Mouse (Mus musculus) neural tube, embryonic 12.5 days (tissue): ENCODE measurements at regions not wholly inside any gene's neighbourhood (a gene's known extent, or its start where the extent isn't known, plus 50 kb on each side); places are given as distances from the start of the nearest gene placed in this dataset.

Experiments
- ATAC-seq: fragments of 200-750 bp; cut with Nextera tagmentation; 2 replicates; pipeline ENCODE4 v1.8.0; 2017; ENCODE audit warnings: low read depth, mild to moderate bottlenecking, moderate TSS enrichment, moderate library complexity; ENCODE audit not compliant: low FRiP score
- H3K27ac ChIP-seq: fragments of 300-500 bp; sonication (generic); 2 replicates; pipeline ENCODE4 v1.5.1; 2016
- H3K27me3 ChIP-seq: fragments of 300-500 bp; sonication (generic); replicated peaks from 2 replicates; pipeline ENCODE4 v1.6.1; 2016; ENCODE audit warnings: mild to moderate bottlenecking
- H3K36me3 ChIP-seq: fragments of 300-500 bp; sonication (generic); 2 replicates; pipeline ENCODE4 v1.6.1; 2016; ENCODE audit warnings: mild to moderate bottlenecking
- H3K4me1 ChIP-seq: fragments of 300-500 bp; sonication (generic); 2 replicates; pipeline ENCODE4 v1.6.1; 2016
- H3K4me2 ChIP-seq: fragments of 300-500 bp; sonication (generic); replicated peaks from 2 replicates; pipeline ENCODE4 v1.6.1; 2016; ENCODE audit warnings: mild to moderate bottlenecking
- H3K4me3 ChIP-seq: fragments of 300-500 bp; sonication (generic); 2 replicates; pipeline ENCODE4 v1.5.1; 2016
- H3K9ac ChIP-seq: fragments of 300-500 bp; sonication (generic); 2 replicates; pipeline ENCODE4 v1.6.1; 2016; ENCODE audit warnings: mild to moderate bottlenecking
- H3K9me3 ChIP-seq: fragments of 300-500 bp; sonication (generic); 2 replicates; pipeline ENCODE4 v1.6.1; 2016; ENCODE audit warnings: mild to moderate bottlenecking
- WGBS: fragments of 180-500 bp; shearing (Covaris S2); methylation state at CpG from one replicate; pipeline ENCODE4 v1.1.7; 2016; 5-methylcytosine and 5-hydroxymethylcytosine counted together

GRCm38 (mm10) chr1:21132340-21132739 is 53.3 kb upstream of the Tram2 start:
- Histone ChIP-seq H3K36me3 (no peaks in the 10 kb centered on the region), H3K4me3 (no peak overlapping the region), H3K9ac (no peak overlapping the region), H3K27me3 (no peaks in the 10 kb centered on the region), H3K4me1 (no peaks in the 10 kb centered on the region), H3K27ac (no peak overlapping the region), H3K9me3 (no peaks in the 10 kb centered on the region), H3K4me2 (no peak overlapping the region)
- ATAC-seq: no peak
- 89% methylated on average over 2 of the region's 2 CpGs for WGBS

GRCm38 (mm10) chr1:21146961-21147360 is 67.9 kb upstream of the Tram2 start:
- Histone ChIP-seq H3K9me3 (no peaks in the 10 kb centered on the region), H3K9ac (no peak overlapping the region), H3K27ac (no peak overlapping the region), H3K36me3 (no peaks in the 10 kb centered on the region), H3K4me2 (no peak overlapping the region), H3K27me3 (no peaks in the 10 kb centered on the region), H3K4me1 (no peaks in the 10 kb centered on the region), H3K4me3 (no peak overlapping the region)
- no peak for ATAC-seq
- 76% methylated on average over 4 of the region's 4 CpGs for WGBS

- no peak overlapping the region for H3K27ac ChIP-seq
- peaks cover 5% of the 10 kb centered on the region; the same call in 1 of the 2 replicates for H3K4me1 ChIP-seq
- no peak overlapping the region for H3K4me2 ChIP-seq
- H3K27me3 ChIP-seq: no peaks in the 10 kb centered on the region
- H3K4me3 ChIP-seq: no peak overlapping the region
- WGBS: 18% methylated on average over 5 of the region's 5 CpGs
- no peak overlapping the region for H3K9ac ChIP-seq
- H3K36me3 ChIP-seq: no peaks in the 10 kb centered on the region
- ATAC-seq: no peak
- no peaks in the 10 kb centered on the region for H3K9me3 ChIP-seq
These were observed 56.6 kb upstream of the Tmem14a start for GRCm38 (mm10) chr1:21161742-21162141.

GRCm38 (mm10) chr1:21166287-21166733 is 52.1 kb upstream of the Tmem14a start:
- H3K4me3 ChIP-seq: peak overlapping the region; percentile 31
- H3K4me2 ChIP-seq: peak overlapping the region; percentile 70
- H3K27ac ChIP-seq: no peak overlapping the region
- H3K27me3 ChIP-seq: no peaks in the 10 kb centered on the region
- H3K4me1 ChIP-seq: peaks cover 8% of the 10 kb centered on the region; the same call in 1 of the 2 replicates
- no peaks in the 10 kb centered on the region for H3K36me3 ChIP-seq
- WGBS: 1% methylated on average over 15 of the region's 15 CpGs
- peak overlapping the region; percentile 30; the same call in 1 of the 2 replicates for H3K9ac ChIP-seq
- ATAC-seq: peak; percentile 98
- H3K9me3 ChIP-seq: no peaks in the 10 kb centered on the region

- no peaks in the 10 kb centered on the region for H3K9me3 ChIP-seq
- WGBS: 83% methylated on average over 4 of the region's 4 CpGs
- no peak overlapping the region for H3K27ac ChIP-seq
- peaks cover 8% of the 10 kb centered on the region; the same call in 1 of the 2 replicates for H3K4me1 ChIP-seq
- peak; percentile 57 for ATAC-seq
- 0 out of 2 replicates have a peak overlapping the region, but pooled peaks have one; percentile 30 for H3K9ac ChIP-seq
- peak overlapping the region; percentile 70 for H3K4me2 ChIP-seq
- H3K36me3 ChIP-seq: no peaks in the 10 kb centered on the region
- no peaks in the 10 kb centered on the region for H3K27me3 ChIP-seq
- H3K4me3 ChIP-seq: peak overlapping the region; percentile 31
These were observed 51.6 kb upstream of the Tmem14a start for GRCm38 (mm10) chr1:21166762-21167161.
